Mouse (Mus musculus): ENCODE measurements around the gene E2f1.

DNA sequence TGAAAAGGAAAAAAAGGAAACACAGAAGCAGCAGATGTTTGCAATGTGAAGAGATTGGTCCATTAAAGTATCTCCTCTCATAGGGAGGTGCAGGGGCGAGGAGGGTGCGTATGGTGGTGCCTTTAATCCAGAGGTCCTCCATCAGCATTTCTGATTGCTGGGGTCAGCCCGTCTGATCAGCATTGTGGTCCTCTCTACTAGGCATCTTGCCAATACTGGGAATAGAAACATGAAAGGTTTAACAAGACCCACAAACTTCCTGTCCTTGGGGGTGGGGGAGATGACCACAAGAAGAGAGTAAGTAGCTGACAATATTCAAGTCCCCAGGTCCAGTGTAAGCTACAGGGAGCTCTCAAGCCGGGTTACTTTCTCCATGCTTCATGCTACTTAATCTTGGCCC is 974 bp upstream of the E2f1 start:
- TF ChIP-seq POLR2A (IDR thresholded peaks at IDR 0.05; ENCODE audit: extremely low read depth, insufficient read depth, low read length) (no peak), CTCF (IDR thresholded peaks at IDR 0.05; ENCODE audit: extremely low read depth, insufficient read depth, low read length) (no peak)

All from cortical plate, adult 2 months (tissue).